ENCODE assay signal across 14 mouse cellular contexts in genomic region chr4:45459375-45459774, GRCm38 (mm10). TPM values are rescaled to one million over a fixed set of nuclear protein-coding genes. Genes with fewer than 3 reads are reported as not detected.
A peak's percentile ranks its signal among the peaks of the same experiment; 100 is the strongest.
DNase-seq lines count a peak whose midpoint lies in the region; ATAC-seq and TF ChIP-seq lines count a peak whose summit lies in the region.
"Had no signal": no experiment of that assay in that cellular context is flagged by ENCODE, and none has a peak within 500 bp of the region (broad histone marks: within the 10 kb centered on the region; RNA-seq: fewer than 3 reads in every experiment).

No protein-coding gene starts in this region.

- peaks cover 30% of the 10 kb centered on the region for H3K36me3 ChIP-seq in heart, embryonic 14.5 days (ENCODE audit: control insufficient read depth, insufficient read depth, low read length)
- H3K36me3 ChIP-seq in kidney, embryonic 15.5 days = peaks cover 24% of the 10 kb centered on the region
- peaks cover 22% of the 10 kb centered on the region; the same call in 1 of the 2 replicates for H3K36me3 ChIP-seq in lung, embryonic 14.5 days (ENCODE audit: insufficient read depth)
- H3K36me3 ChIP-seq in stomach, postnatal 0 days (ENCODE audit: control insufficient read depth, insufficient read depth, low read length) = peaks cover 7% of the 10 kb centered on the region; the same call in 1 of the 2 replicates
- H3K36me3 ChIP-seq in neural tube, embryonic 15.5 days = no peaks in the 10 kb centered on the region
- H3K36me3 ChIP-seq: midbrain, embryonic 12.5 days; neural tube, embryonic 13.5 days had no signal

- no peak overlapping the region for H3K4me2 ChIP-seq in heart, embryonic 14.5 days (ENCODE audit: low read length)
- H3K4me2 ChIP-seq in kidney, embryonic 15.5 days = no peak overlapping the region
- H3K4me2 ChIP-seq in lung, embryonic 14.5 days = no peak overlapping the region
- H3K4me2 ChIP-seq in stomach, postnatal 0 days (replicated peaks; ENCODE audit: low read depth) = no peak overlapping the region
- H3K4me2 ChIP-seq in neural tube, embryonic 15.5 days = no peak overlapping the region
- H3K4me2 ChIP-seq: hindbrain, embryonic 13.5 days; liver, embryonic 11.5 days; midbrain, embryonic 12.5 days; neural tube, embryonic 13.5 days had no signal

- TF ChIP-seq EP300 in stomach, postnatal 0 days (optimal IDR thresholded peaks at IDR 0.05) = no peak

- H3K4me1 ChIP-seq in heart, embryonic 14.5 days (ENCODE audit: control insufficient read depth in 2 of 2, insufficient read depth in 2 of 2, low read length in 2 of 2) = peaks cover 26 to 65% of the 10 kb centered on the region in 2 experiments
- peaks cover 45% of the 10 kb centered on the region for H3K4me1 ChIP-seq in kidney, embryonic 15.5 days
- peaks cover 9% of the 10 kb centered on the region; the same call in 1 of the 2 replicates for H3K4me1 ChIP-seq in lung, embryonic 14.5 days (ENCODE audit: insufficient read depth)
- H3K4me1 ChIP-seq in stomach, postnatal 0 days (replicated peaks; ENCODE audit: control insufficient read depth, insufficient read depth) = peaks cover 5% of the 10 kb centered on the region; the same call in 1 of the 2 replicates
- peaks cover 3% of the 10 kb centered on the region; the same call in 1 of the 2 replicates for H3K4me1 ChIP-seq in neural tube, embryonic 15.5 days

- DNase-seq in heart, postnatal 25 days (ENCODE audit: low spot score) = no peak
- peak; percentile 69 for DNase-seq in lung, embryonic 14.5 days
- DNase-seq in stomach, postnatal 0 days (ENCODE audit: low spot score) = peak; percentile 65
- no peak for DNase-seq in c-Kit-positive CD71-positive TER-119-positive erythroid progenitor cells, embryonic 14.5 days (ENCODE audit: low spot score)
- DNase-seq in heart, postnatal 36 days = no peak
- DNase-seq: adrenal gland, postnatal 10 days; cerebellum, adult 9-10 months had no signal

- H3K9ac ChIP-seq in heart, embryonic 14.5 days (ENCODE audit: low read length) = 0 out of 2 replicates have a peak overlapping the region, but pooled peaks have one; percentile 2
- no peak overlapping the region for H3K9ac ChIP-seq in kidney, embryonic 15.5 days
- no peak overlapping the region for H3K9ac ChIP-seq in lung, embryonic 14.5 days
- no peak overlapping the region for H3K9ac ChIP-seq in stomach, postnatal 0 days (ENCODE audit: low read length)
- H3K9ac ChIP-seq in neural tube, embryonic 15.5 days (replicated peaks) = no peak overlapping the region
- H3K9ac ChIP-seq: hindbrain, embryonic 13.5 days; midbrain, embryonic 12.5 days; neural tube, embryonic 13.5 days had no signal

- no peak for ATAC-seq in heart, embryonic 14.5 days (ENCODE audit: insufficient number of reproducible peaks, insufficient read depth, low FRiP score, low read depth)
- ATAC-seq in kidney, embryonic 15.5 days (replicated peaks; ENCODE audit: low FRiP score) = peak; percentile 70
- peak; percentile 78 for ATAC-seq in lung, embryonic 14.5 days (ENCODE audit: insufficient read depth)
- ATAC-seq in stomach, postnatal 0 days (ENCODE audit: low FRiP score, low TSS enrichment) = peak; percentile 84
- no peak for ATAC-seq in neural tube, embryonic 15.5 days (ENCODE audit: low FRiP score)

- H3K4me3 ChIP-seq in heart, embryonic 14.5 days (ENCODE audit: control insufficient read depth in 1 of 2, insufficient read depth in 1 of 2, low read depth in 1 of 2, low read length in 2 of 2) = no peak overlapping the region
- no peak overlapping the region for H3K4me3 ChIP-seq in kidney, embryonic 15.5 days (replicated peaks)
- H3K4me3 ChIP-seq in lung, embryonic 14.5 days (ENCODE audit: low read depth, low read length) = no peak overlapping the region
- H3K4me3 ChIP-seq in stomach, postnatal 0 days (ENCODE audit: low read depth, low read length) = no peak overlapping the region
- no peak overlapping the region for H3K4me3 ChIP-seq in neural tube, embryonic 15.5 days (replicated peaks)
- H3K4me3 ChIP-seq: hindbrain, embryonic 13.5 days; midbrain, embryonic 12.5 days; neural tube, embryonic 13.5 days had no signal

- H3K27me3 ChIP-seq in heart, embryonic 14.5 days (ENCODE audit: control insufficient read depth, insufficient read depth, low read length) = no peaks in the 10 kb centered on the region
- H3K27me3 ChIP-seq in kidney, embryonic 15.5 days = no peaks in the 10 kb centered on the region
- no peaks in the 10 kb centered on the region for H3K27me3 ChIP-seq in lung, embryonic 14.5 days (ENCODE audit: insufficient read depth, low read length)
- no peaks in the 10 kb centered on the region for H3K27me3 ChIP-seq in stomach, postnatal 0 days (ENCODE audit: control insufficient read depth, insufficient read depth, low read length)
- H3K27me3 ChIP-seq in neural tube, embryonic 15.5 days (replicated peaks) = no peaks in the 10 kb centered on the region
- H3K27me3 ChIP-seq: neural tube, embryonic 13.5 days had no signal

- intact Hi-C loops in heart, postnatal 25 days (cut with DNase I) = no loop called here
- intact Hi-C loops in heart, postnatal 36 days (cut with DNase I) = no loop called here

- H3K27ac ChIP-seq in heart, embryonic 14.5 days (replicated peaks in 1 of 2; ENCODE audit: control insufficient read depth in 1 of 2, insufficient read depth in 1 of 2, low read depth in 2 of 2, low read length in 2 of 2) = no peak overlapping the region
- H3K27ac ChIP-seq in kidney, embryonic 15.5 days = no peak overlapping the region
- no peak overlapping the region for H3K27ac ChIP-seq in lung, embryonic 14.5 days (ENCODE audit: low read depth)
- no peak overlapping the region for H3K27ac ChIP-seq in stomach, postnatal 0 days (replicated peaks)
- H3K27ac ChIP-seq in neural tube, embryonic 15.5 days (replicated peaks) = no peak overlapping the region
- H3K27ac ChIP-seq: hindbrain, embryonic 13.5 days; midbrain, embryonic 12.5 days; neural tube, embryonic 13.5 days had no signal

- WGBS in heart, embryonic 14.5 days = 46% methylated on average over 9 of the region's 9 CpGs
- 26% methylated on average over 9 of the region's 9 CpGs for whole genome bisulfite sequencing in kidney, embryonic 15.5 days
- 39% methylated on average over 9 of the region's 9 CpGs for WGBS in lung, embryonic 14.5 days
- 26% methylated on average over 9 of the region's 9 CpGs for WGBS in stomach, postnatal 0 days
- 87% methylated on average over 9 of the region's 9 CpGs for WGBS in neural tube, embryonic 15.5 days

- H3K9me3 ChIP-seq in heart, embryonic 14.5 days (ENCODE audit: control insufficient read depth, low read length) = no peaks in the 10 kb centered on the region
- no peaks in the 10 kb centered on the region for H3K9me3 ChIP-seq in kidney, embryonic 15.5 days (replicated peaks)
- no peaks in the 10 kb centered on the region for H3K9me3 ChIP-seq in lung, embryonic 14.5 days (ENCODE audit: low read depth, low read length)
- H3K9me3 ChIP-seq in stomach, postnatal 0 days (ENCODE audit: control insufficient read depth, low read length) = no peaks in the 10 kb centered on the region
- H3K9me3 ChIP-seq in neural tube, embryonic 15.5 days (replicated peaks) = no peaks in the 10 kb centered on the region
- H3K9me3 ChIP-seq: hindbrain, embryonic 13.5 days; midbrain, embryonic 12.5 days; neural tube, embryonic 13.5 days had no signal

- no peak for TF ChIP-seq CTCF in lung, embryonic 14.5 days (IDR thresholded peaks at IDR 0.05; ENCODE audit: low read depth)
- TF ChIP-seq CTCF in stomach, postnatal 0 days (IDR thresholded peaks at IDR 0.05; ENCODE audit: low read depth) = no peak

RNA-seq across cellular contexts. Expression of gene Slc25a51, which starts 50.8 kb away (rescaled TPM):
- 74.9 and 77.2 TPM in 2 replicates for polyA plus RNA-seq in heart, embryonic 14.5 days (2014; fragmentation: Nextera tagmentation; extraction: Ambion mirVana)
- total RNA-seq in heart, postnatal 25 days (2021) = 100 to 1,000 TPM; 105 to 128 TPM
- polyA plus RNA-seq in kidney, embryonic 15.5 days (2015; fragmentation: Nextera tagmentation; extraction: Ambion mirVana) = 79.0 and 81.0 TPM in 2 replicates
- polyA plus RNA-seq in lung, embryonic 14.5 days (2014; fragmentation: Nextera tagmentation; extraction: Ambion mirVana) = 69.0 and 70.1 TPM in 2 replicates
- 39.9 and 40.5 TPM in 2 replicates for polyA plus RNA-seq in stomach, postnatal 0 days (2015; fragmentation: Nextera tagmentation; extraction: Ambion mirVana)
- total RNA-seq in heart, postnatal 36 days (2021) = 100 to 1,000 TPM; 107 to 111 TPM
- 68.1 and 69.1 TPM in 2 replicates for polyA plus RNA-seq in neural tube, embryonic 15.5 days (2015; fragmentation: Nextera tagmentation; extraction: Ambion mirVana)

Comparison
In these comparisons a context has a peak if more than half of its experiments do, and no peak if none do; other contexts are left out.
1. ATAC-seq: peak in kidney, embryonic 15.5 days (single experiment), lung, embryonic 14.5 days (single experiment) and stomach, postnatal 0 days (single experiment); none in heart, embryonic 14.5 days (single experiment) and neural tube, embryonic 15.5 days (single experiment).
2. DNase-seq: peak in lung, embryonic 14.5 days (single experiment) and stomach, postnatal 0 days (single experiment); none in heart, postnatal 25 days (single experiment), c-Kit-positive CD71-positive TER-119-positive erythroid progenitor cells, embryonic 14.5 days (single experiment) and heart, postnatal 36 days (0 of 2).